ENCODE assay signal across 8 mouse cellular contexts in the genomic region with DNA sequence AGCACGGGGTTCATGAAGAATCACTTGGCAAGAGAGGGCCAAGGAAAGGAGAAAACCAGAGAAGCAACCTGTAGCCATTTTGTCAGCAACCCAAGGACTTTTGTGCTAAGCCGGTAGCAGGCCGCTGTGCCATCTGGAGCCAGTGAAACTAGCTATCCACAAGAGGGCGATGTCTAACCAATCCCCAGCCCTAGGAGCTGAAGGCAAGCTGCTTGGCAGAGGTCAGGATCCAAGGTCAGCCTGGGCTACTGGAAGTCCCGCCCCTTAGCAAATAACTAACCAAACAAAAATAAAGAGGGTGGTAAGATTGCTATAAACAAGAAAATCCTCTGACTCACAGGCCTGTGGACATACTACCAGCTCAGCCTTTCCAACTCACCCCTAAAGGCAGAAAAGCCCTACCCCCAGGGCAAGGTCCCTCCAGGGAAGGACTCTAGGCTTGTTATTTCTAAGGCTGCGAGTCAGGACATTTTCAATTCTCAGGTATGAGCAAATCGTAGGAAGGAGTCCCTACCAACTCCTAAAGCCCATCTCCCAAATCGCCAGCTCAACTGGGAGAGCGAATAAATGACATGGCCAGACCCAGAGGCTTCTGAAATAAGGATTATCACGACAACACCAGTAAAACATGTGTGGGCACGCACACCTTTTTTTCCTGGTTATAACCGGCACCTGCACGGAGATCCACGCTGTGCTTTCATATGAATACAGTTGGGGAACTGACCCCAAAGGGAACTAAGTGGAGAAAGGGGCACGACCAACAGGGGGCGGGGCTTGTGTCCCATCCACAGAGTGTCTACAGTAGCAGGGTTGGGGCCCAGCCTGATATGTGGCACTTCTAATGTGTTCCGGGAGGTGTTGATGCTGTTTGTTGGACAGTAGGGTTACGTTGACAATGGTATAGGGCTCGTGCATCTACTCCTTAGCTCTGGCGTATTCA. TPM values are rescaled to one million over a fixed set of nuclear protein-coding genes. Genes with fewer than 3 reads are reported as not detected.
DNase-seq lines count a peak whose midpoint lies in the region; ATAC-seq and TF ChIP-seq lines count a peak whose summit lies in the region.

No protein-coding gene starts in this region.

- no peak overlapping the region for H3K27ac ChIP-seq in forebrain, embryonic 10.5 days
- H3K27ac ChIP-seq in forebrain, embryonic 16.5 days (ENCODE audit: low read length), result no peak overlapping the region
- H3K27ac ChIP-seq in embryonic facial prominence, embryonic 14.5 days (replicated peaks; ENCODE audit: low read depth, low read length), result no peak overlapping the region
- no peak overlapping the region for H3K27ac ChIP-seq in kidney, embryonic 15.5 days
- H3K27ac ChIP-seq in liver, postnatal 0 days (ENCODE audit: low read depth), result peak overlapping the region; percentile 55

- H3K9ac ChIP-seq in forebrain, embryonic 16.5 days (replicated peaks; ENCODE audit: low read depth, low read length), result no peak overlapping the region
- H3K9ac ChIP-seq in embryonic facial prominence, embryonic 14.5 days (ENCODE audit: low read depth, low read length), result no peak overlapping the region
- no peak overlapping the region for H3K9ac ChIP-seq in kidney, embryonic 15.5 days
- no peak overlapping the region for H3K9ac ChIP-seq in liver, postnatal 0 days (replicated peaks)

- H3K4me1 ChIP-seq in forebrain, embryonic 10.5 days, result peaks cover 45% of the 10 kb centered on the region
- 0 out of 2 replicates have a peak, but pooled peaks cover 4% of the 10 kb centered on the region for H3K4me1 ChIP-seq in forebrain, embryonic 16.5 days (replicated peaks; ENCODE audit: control insufficient read depth, insufficient read depth, low read length)
- H3K4me1 ChIP-seq in embryonic facial prominence, embryonic 14.5 days (ENCODE audit: control insufficient read depth, insufficient read depth, low read length), result peaks cover 4% of the 10 kb centered on the region; the same call in 1 of the 2 replicates
- H3K4me1 ChIP-seq in kidney, embryonic 15.5 days, result peaks cover 12% of the 10 kb centered on the region
- H3K4me1 ChIP-seq in liver, postnatal 0 days (ENCODE audit: insufficient read depth), result peaks cover 3% of the 10 kb centered on the region; the same call in 1 of the 2 replicates

- ATAC-seq in forebrain, embryonic 16.5 days, result no peak
- ATAC-seq in embryonic facial prominence, embryonic 14.5 days (ENCODE audit: low read depth), result 0 out of 2 replicates have a peak, but pooled peaks have one; percentile 57
- 0 out of 2 replicates have a peak, but pooled peaks have one; percentile 59 for ATAC-seq in kidney, embryonic 15.5 days (replicated peaks; ENCODE audit: low FRiP score)
- peak; percentile 91 for ATAC-seq in liver, postnatal 0 days

- peak; percentile 63 for DNase-seq in forebrain, embryonic 10.5 days (ENCODE audit: extremely low spot score, low spot score)
- DNase-seq in urinary bladder, postnatal 14 days (ENCODE audit: low spot score), result peak; percentile 44
- DNase-seq in urinary bladder, postnatal 10 days (ENCODE audit: low spot score), result no peak
- DNase-seq in embryonic facial prominence, embryonic 14.5 days (ENCODE audit: low spot score), result peak; percentile 51
- peak; percentile 69 for DNase-seq in liver, postnatal 0 days
- DNase-seq in retina, postnatal 7 days (ENCODE audit: low read depth, low spot score), result peak; percentile 54

- TF ChIP-seq CTCF in liver, postnatal 0 days (IDR thresholded peaks at IDR 0.05; ENCODE audit: low read depth), result peak; percentile 81

- no peak for TF ChIP-seq EP300 in liver, postnatal 0 days (IDR thresholded peaks at IDR 0.05; ENCODE audit: low read depth)

- WGBS in forebrain, embryonic 10.5 days, result 67% methylated on average over 20 of the region's 20 CpGs
- WGBS in forebrain, embryonic 16.5 days, result 72% methylated on average over 20 of the region's 20 CpGs
- 63% methylated on average over 20 of the region's 20 CpGs for WGBS in embryonic facial prominence, embryonic 14.5 days
- 70% methylated on average over 20 of the region's 20 CpGs for WGBS in kidney, embryonic 15.5 days
- WGBS in liver, postnatal 0 days (ENCODE audit: insufficient replicate concordance), result 56% methylated on average over 20 of the region's 20 CpGs

- H3K4me3 ChIP-seq in forebrain, embryonic 10.5 days, result no peak overlapping the region
- no peak overlapping the region for H3K4me3 ChIP-seq in forebrain, embryonic 16.5 days (replicated peaks; ENCODE audit: low read length)
- H3K4me3 ChIP-seq in embryonic facial prominence, embryonic 14.5 days (ENCODE audit: low read depth, low read length), result no peak overlapping the region
- H3K4me3 ChIP-seq in kidney, embryonic 15.5 days (replicated peaks), result no peak overlapping the region
- H3K4me3 ChIP-seq in liver, postnatal 0 days (ENCODE audit: low read depth, low read length), result no peak overlapping the region

- H3K9me3 ChIP-seq in forebrain, embryonic 10.5 days, result no peaks in the 10 kb centered on the region
- no peaks in the 10 kb centered on the region for H3K9me3 ChIP-seq in forebrain, embryonic 16.5 days (ENCODE audit: control insufficient read depth, low read length)
- no peaks in the 10 kb centered on the region for H3K9me3 ChIP-seq in embryonic facial prominence, embryonic 14.5 days (ENCODE audit: control insufficient read depth, low read length)
- no peaks in the 10 kb centered on the region for H3K9me3 ChIP-seq in kidney, embryonic 15.5 days (replicated peaks)
- no peaks in the 10 kb centered on the region for H3K9me3 ChIP-seq in liver, postnatal 0 days (ENCODE audit: low read length)

- peaks cover 17% of the 10 kb centered on the region; the same call in 1 of the 2 replicates for H3K27me3 ChIP-seq in forebrain, embryonic 10.5 days (ENCODE audit: poor library complexity, severe bottlenecking)
- H3K27me3 ChIP-seq in forebrain, embryonic 16.5 days (replicated peaks; ENCODE audit: control insufficient read depth, insufficient read depth, low read length), result no peaks in the 10 kb centered on the region
- H3K27me3 ChIP-seq in embryonic facial prominence, embryonic 14.5 days (replicated peaks; ENCODE audit: control insufficient read depth, insufficient read depth, low read length), result no peaks in the 10 kb centered on the region
- no peaks in the 10 kb centered on the region for H3K27me3 ChIP-seq in kidney, embryonic 15.5 days
- no peaks in the 10 kb centered on the region for H3K27me3 ChIP-seq in liver, postnatal 0 days (ENCODE audit: insufficient read depth, low read length)

- H3K4me2 ChIP-seq in forebrain, embryonic 16.5 days (ENCODE audit: low read length), result no peak overlapping the region
- H3K4me2 ChIP-seq in embryonic facial prominence, embryonic 14.5 days (ENCODE audit: low read depth, low read length), result no peak overlapping the region
- H3K4me2 ChIP-seq in kidney, embryonic 15.5 days, result no peak overlapping the region
- H3K4me2 ChIP-seq in liver, postnatal 0 days (ENCODE audit: low read depth, low read length), result no peak overlapping the region

- no peaks in the 10 kb centered on the region for H3K36me3 ChIP-seq in forebrain, embryonic 10.5 days (replicated peaks)
- H3K36me3 ChIP-seq in forebrain, embryonic 16.5 days (ENCODE audit: control insufficient read depth, insufficient read depth), result no peaks in the 10 kb centered on the region
- H3K36me3 ChIP-seq in embryonic facial prominence, embryonic 14.5 days (ENCODE audit: control insufficient read depth, insufficient read depth, low read length), result no peaks in the 10 kb centered on the region
- no peaks in the 10 kb centered on the region for H3K36me3 ChIP-seq in kidney, embryonic 15.5 days
- no peaks in the 10 kb centered on the region for H3K36me3 ChIP-seq in liver, postnatal 0 days (replicated peaks; ENCODE audit: insufficient read depth, low read length)

RNA-seq across cellular contexts. Expression of a gene that starts 42.0 kb away (rescaled TPM):
- polyA plus RNA-seq in forebrain, embryonic 10.5 days (2016; fragmentation: Nextera tagmentation; extraction: Ambion mirVana), result not detected in 2 replicates
- not detected in 2 replicates for polyA plus RNA-seq in forebrain, embryonic 16.5 days (2015; fragmentation: Nextera tagmentation; extraction: Ambion mirVana)
- not detected in 2 replicates for polyA plus RNA-seq in embryonic facial prominence, embryonic 14.5 days (2014; fragmentation: Nextera tagmentation; extraction: Ambion mirVana)
- not detected in 2 replicates for polyA plus RNA-seq in kidney, embryonic 15.5 days (2015; fragmentation: Nextera tagmentation; extraction: Ambion mirVana)
- polyA plus RNA-seq in liver, postnatal 0 days (2015; fragmentation: Nextera tagmentation; extraction: Ambion mirVana), result not detected in 2 replicates

RNA-seq across cellular contexts. Expression of a gene that starts 57.4 kb away (rescaled TPM):
- 14.7 and 15.4 TPM in 2 replicates for polyA plus RNA-seq in forebrain, embryonic 10.5 days (2016; fragmentation: Nextera tagmentation; extraction: Ambion mirVana)
- 64.7 and 65.5 TPM in 2 replicates for polyA plus RNA-seq in forebrain, embryonic 16.5 days (2015; fragmentation: Nextera tagmentation; extraction: Ambion mirVana)
- polyA plus RNA-seq in embryonic facial prominence, embryonic 14.5 days (2014; fragmentation: Nextera tagmentation; extraction: Ambion mirVana), result 51.2 and 58.4 TPM in 2 replicates
- 26.7 and 29.9 TPM in 2 replicates for polyA plus RNA-seq in kidney, embryonic 15.5 days (2015; fragmentation: Nextera tagmentation; extraction: Ambion mirVana)
- 1.8 and 1.9 TPM in 2 replicates for polyA plus RNA-seq in liver, postnatal 0 days (2015; fragmentation: Nextera tagmentation; extraction: Ambion mirVana)
